In the genomic region with DNA sequence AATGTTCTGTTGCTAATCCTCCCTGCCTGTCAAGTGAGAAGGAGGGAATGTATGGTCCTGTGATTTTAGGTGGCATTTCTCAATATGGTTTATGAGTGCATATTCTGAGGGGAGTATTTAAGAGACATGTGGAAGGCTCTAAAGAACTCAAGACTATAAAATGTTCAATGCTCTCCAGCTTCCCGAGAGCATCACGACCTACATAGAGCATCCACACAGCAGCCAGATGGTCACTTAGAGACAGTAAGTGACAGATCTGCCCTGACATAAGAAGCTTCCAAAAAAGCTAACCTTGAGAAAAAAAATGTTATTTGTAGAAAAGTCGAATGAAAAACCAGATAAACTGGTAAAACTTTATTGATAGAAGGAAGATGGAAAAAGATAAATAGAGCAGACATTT, we compare ENCODE assay signal across 26 mouse cellular contexts.
"Had no signal": no experiment of that assay in that cellular context is flagged by ENCODE, and none has a peak within 500 bp of the region (broad histone marks: within the 10 kb centered on the region; RNA-seq: fewer than 3 reads in every experiment).

No protein-coding gene starts in this region.

- DNase-seq: gastrocnemius, adult 2 months; gastrocnemius, postnatal 10 days; gastrocnemius, postnatal 25 days; heart, adult 18-20 months; heart, postnatal 10 days; heart, postnatal 4 days; kidney, adult 11 months; kidney, adult 2 months; kidney, adult 9 months; kidney, postnatal 14 days; kidney, postnatal 36 days; layer of hippocampus, adult 9-11 months; layer of hippocampus, postnatal 36 days; left cerebral cortex, postnatal 4 days had no signal

- H3K9me3 ChIP-seq: heart, embryonic 10.5 days; heart, embryonic 12.5 days; hindbrain, embryonic 10.5 days; hindbrain, embryonic 12.5 days; intestine, embryonic 15.5 days; kidney, embryonic 15.5 days; limb, embryonic 12.5 days; liver, embryonic 12.5 days had no signal

- H3K4me1 ChIP-seq: intestine, embryonic 15.5 days; liver, embryonic 12.5 days had no signal

- H3K4me3 ChIP-seq: gastrocnemius, adult 2 months; heart, embryonic 10.5 days; heart, embryonic 12.5 days; hindbrain, embryonic 10.5 days; hindbrain, embryonic 12.5 days; intestine, embryonic 15.5 days; kidney, embryonic 15.5 days; limb, embryonic 12.5 days; liver, embryonic 12.5 days had no signal

- ATAC-seq: hindbrain, embryonic 16.5 days; inflammation-experienced regulatory T-cells, adult 6 months; intestine, embryonic 15.5 days; liver, embryonic 12.5 days had no signal

- H3K9ac ChIP-seq: heart, embryonic 12.5 days; hindbrain, embryonic 12.5 days; hindbrain, embryonic 14.5 days; intestine, embryonic 15.5 days; kidney, embryonic 15.5 days; limb, embryonic 12.5 days; liver, embryonic 12.5 days had no signal

- H3K27ac ChIP-seq: heart, embryonic 10.5 days; hindbrain, embryonic 10.5 days; hindbrain, embryonic 12.5 days; hindbrain, embryonic 14.5 days; intestine, embryonic 15.5 days; kidney, embryonic 15.5 days; kidney, postnatal 0 days; limb, embryonic 12.5 days; liver, embryonic 12.5 days had no signal

- H3K36me3 ChIP-seq: heart, embryonic 10.5 days; heart, embryonic 12.5 days; hindbrain, embryonic 10.5 days; hindbrain, embryonic 12.5 days; intestine, embryonic 15.5 days; kidney, embryonic 15.5 days; limb, embryonic 12.5 days; liver, embryonic 12.5 days had no signal

- H3K27me3 ChIP-seq: heart, embryonic 12.5 days; hindbrain, embryonic 12.5 days; intestine, embryonic 15.5 days; kidney, embryonic 15.5 days; limb, embryonic 12.5 days; liver, embryonic 12.5 days had no signal

- H3K4me2 ChIP-seq: heart, embryonic 12.5 days; hindbrain, embryonic 12.5 days; hindbrain, embryonic 14.5 days; intestine, embryonic 15.5 days; kidney, embryonic 15.5 days; limb, embryonic 12.5 days; liver, embryonic 12.5 days had no signal
